Mouse (Mus musculus): ENCODE data around the gene Hoxb8. TPM values are rescaled to one million over a fixed set of nuclear protein-coding genes. Genes with fewer than 3 reads are reported as not detected.

The Hoxb8 gene
- total RNA-seq, 1 experiment: 0.18 TPM

GRCm38 (mm10) chr11:96251480-96252031 lies 30.1 kb upstream of the Hoxb8 start:
- Histone ChIP-seq H3K9ac (ENCODE audit: insufficient read depth, low read depth, low read length, poor library complexity, severe bottlenecking) (peak overlapping the region; percentile 70), H3K4me3 (ENCODE audit: insufficient read depth in 1 of 2, low read depth in 1 of 2, low read length in 2 of 2, poor library complexity in 1 of 2, severe bottlenecking in 1 of 2) (peak overlapping the region; percentile 61 to 72), H3K27ac (ENCODE audit: insufficient read depth, low read depth, low read length, poor library complexity, severe bottlenecking) (peak overlapping the region; percentile 7; the same call in 1 of the 2 replicates), H3K36me3 (ENCODE audit: control insufficient read depth, insufficient read depth, low read length, poor library complexity, severe bottlenecking) (no peaks in the 10 kb centered on the region), H3K9me3 (ENCODE audit: control insufficient read depth, insufficient read depth, low read depth, low read length) (no peaks in the 10 kb centered on the region), H3K4me1 (ENCODE audit: control insufficient read depth in 2 of 2, insufficient read depth in 2 of 2, low read length in 2 of 2, poor library complexity in 1 of 2) (peaks cover 11 to 13% of the 10 kb centered on the region in 2 experiments)
- TF ChIP-seq HCFC1 (IDR thresholded peaks at IDR 0.05; ENCODE audit: borderline replicate concordance, insufficient read depth, low read length) (no peak), ZNF384 (IDR thresholded peaks at IDR 0.05; ENCODE audit: low read depth, low read length) (no peak)
- in situ Hi-C loops (cut with MboI; ENCODE audit: low sequenced_read_pairs in 2 of 2, unreplicated experiment in 2 of 2): no loop called here
- DNase-seq (ENCODE audit: low read depth, low spot score): no peak

GRCm38 (mm10) chr11:96252541-96253120 lies 29.1 kb upstream of the Hoxb8 start:
- Histone ChIP-seq H3K4me1 (ENCODE audit: control insufficient read depth in 2 of 2, insufficient read depth in 2 of 2, low read length in 2 of 2, poor library complexity in 1 of 2) (peaks cover 11 to 13% of the 10 kb centered on the region in 2 experiments), H3K27ac (ENCODE audit: insufficient read depth, low read depth, low read length, poor library complexity, severe bottlenecking) (no peak overlapping the region), H3K9me3 (ENCODE audit: control insufficient read depth, insufficient read depth, low read depth, low read length) (no peaks in the 10 kb centered on the region), H3K36me3 (ENCODE audit: control insufficient read depth, insufficient read depth, low read length, poor library complexity, severe bottlenecking) (no peaks in the 10 kb centered on the region), H3K9ac (ENCODE audit: insufficient read depth, low read depth, low read length, poor library complexity, severe bottlenecking) (peak overlapping the region; percentile 62; the same call in 1 of the 2 replicates), H3K4me3 (ENCODE audit: insufficient read depth in 1 of 2, low read depth in 1 of 2, low read length in 2 of 2, poor library complexity in 1 of 2, severe bottlenecking in 1 of 2) (peak overlapping the region; percentile 61 to 72)
- in situ Hi-C loops (cut with MboI; ENCODE audit: low sequenced_read_pairs in 2 of 2, unreplicated experiment in 2 of 2): no loop called here
- TF ChIP-seq ZC3H11A (IDR thresholded peaks at IDR 0.05; ENCODE audit: borderline replicate concordance, low read depth, low read length) (no peak), ZNF384 (IDR thresholded peaks at IDR 0.05; ENCODE audit: low read depth, low read length) (no peak), HCFC1 (IDR thresholded peaks at IDR 0.05; ENCODE audit: borderline replicate concordance, insufficient read depth, low read length) (no peak), CHD2 (IDR thresholded peaks at IDR 0.05; ENCODE audit: low read depth, low read length) (no peak), MAFK (IDR thresholded peaks at IDR 0.05; ENCODE audit: insufficient read depth, low read depth, low read length) (no peak)
- no peak for DNase-seq (ENCODE audit: low read depth, low spot score)

GRCm38 (mm10) chr11:96254221-96254620 lies 27.5 kb upstream of the Hoxb8 start:
- H3K36me3 ChIP-seq (ENCODE audit: control insufficient read depth, insufficient read depth, low read length, poor library complexity, severe bottlenecking): no peaks in the 10 kb centered on the region
- no peak for DNase-seq (ENCODE audit: low read depth, low spot score)
- H3K27ac ChIP-seq (ENCODE audit: insufficient read depth, low read depth, low read length, poor library complexity, severe bottlenecking): no peak overlapping the region
- peaks cover 11 to 13% of the 10 kb centered on the region in 2 experiments for H3K4me1 ChIP-seq (ENCODE audit: control insufficient read depth in 2 of 2, insufficient read depth in 2 of 2, low read length in 2 of 2, poor library complexity in 1 of 2)
- TF ChIP-seq HCFC1 (IDR thresholded peaks at IDR 0.05; ENCODE audit: borderline replicate concordance, insufficient read depth, low read length) (no peak), MAFK (IDR thresholded peaks at IDR 0.05; ENCODE audit: insufficient read depth, low read depth, low read length) (no peak), ZC3H11A (IDR thresholded peaks at IDR 0.05; ENCODE audit: borderline replicate concordance, low read depth, low read length) (no peak), ZNF384 (IDR thresholded peaks at IDR 0.05; ENCODE audit: low read depth, low read length) (no peak), CHD2 (IDR thresholded peaks at IDR 0.05; ENCODE audit: low read depth, low read length) (no peak)
- no peaks in the 10 kb centered on the region for H3K9me3 ChIP-seq (ENCODE audit: control insufficient read depth, insufficient read depth, low read depth, low read length)
- H3K9ac ChIP-seq (ENCODE audit: insufficient read depth, low read depth, low read length, poor library complexity, severe bottlenecking): peak overlapping the region; percentile 46; the same call in 1 of the 2 replicates
- no peak overlapping the region; a peak in 1 of 4 replicates for H3K4me3 ChIP-seq (ENCODE audit: insufficient read depth in 1 of 2, low read depth in 1 of 2, low read length in 2 of 2, poor library complexity in 1 of 2, severe bottlenecking in 1 of 2)
- in situ Hi-C loops (cut with MboI; ENCODE audit: low sequenced_read_pairs in 2 of 2, unreplicated experiment in 2 of 2): no loop called here

- H3K9ac ChIP-seq (ENCODE audit: insufficient read depth, low read depth, low read length, poor library complexity, severe bottlenecking): peak overlapping the region; percentile 8; the same call in 1 of the 2 replicates
- DNase-seq (ENCODE audit: low read depth, low spot score): no peak
- peaks cover 10 to 13% of the 10 kb centered on the region in 2 experiments for H3K4me1 ChIP-seq (ENCODE audit: control insufficient read depth in 2 of 2, insufficient read depth in 2 of 2, low read length in 2 of 2, poor library complexity in 1 of 2)
- no peaks in the 10 kb centered on the region for H3K9me3 ChIP-seq (ENCODE audit: control insufficient read depth, insufficient read depth, low read depth, low read length)
- H3K27ac ChIP-seq (ENCODE audit: insufficient read depth, low read depth, low read length, poor library complexity, severe bottlenecking): no peak overlapping the region
- TF ChIP-seq MAFK (IDR thresholded peaks at IDR 0.05; ENCODE audit: insufficient read depth, low read depth, low read length) (no peak), ZNF384 (IDR thresholded peaks at IDR 0.05; ENCODE audit: low read depth, low read length) (no peak), CHD2 (IDR thresholded peaks at IDR 0.05; ENCODE audit: low read depth, low read length) (no peak)
- no peaks in the 10 kb centered on the region for H3K36me3 ChIP-seq (ENCODE audit: control insufficient read depth, insufficient read depth, low read length, poor library complexity, severe bottlenecking)
- H3K4me3 ChIP-seq (ENCODE audit: insufficient read depth in 1 of 2, low read depth in 1 of 2, low read length in 2 of 2, poor library complexity in 1 of 2, severe bottlenecking in 1 of 2): peak overlapping the region; percentile 0 to 46; a peak in 2 of 4 replicates
- in situ Hi-C loops (cut with MboI; ENCODE audit: low sequenced_read_pairs in 2 of 2, unreplicated experiment in 2 of 2): no loop called here
Observed at GRCm38 (mm10) chr11:96255111-96255995, 26.4 kb upstream of the Hoxb8 start.
